Mouse (Mus musculus) myocyte (in vitro differentiated cells): Measurements from ENCODE around the gene Hrh2.

Experiments
- CEBPB ChIP-seq: IDR thresholded peaks from 2 replicates; pipeline ENCODE4 v1.6.1; 2011; ENCODE audit warnings: mild to moderate bottlenecking, moderate library complexity; ENCODE audit not compliant: poor library complexity, insufficient read depth, severe bottlenecking
- E2F4 ChIP-seq: IDR thresholded peaks from one replicate; pipeline ENCODE4 v1.6.1; 2011; ENCODE audit warnings: mild to moderate bottlenecking, control low read depth, moderate library complexity; ENCODE audit not compliant: insufficient read depth
- MAX ChIP-seq: IDR thresholded peaks from one replicate; pipeline ENCODE4 v1.6.1; 2011; ENCODE audit warnings: low read depth, mild to moderate bottlenecking, control low read depth
- MYOD1 ChIP-seq, 3 experiments: IDR thresholded peaks; one replicate each; pipeline ENCODE4 v1.6.1; 2011; ENCODE audit warnings: control low read depth in 2 of 3, low read depth in 2 of 3, mild to moderate bottlenecking in 2 of 3, moderate library complexity in 1 of 3; ENCODE audit not compliant: insufficient read length in 2 of 3, control insufficient read depth in 1 of 3
- MYOG ChIP-seq, 3 experiments: IDR thresholded peaks; one replicate each; pipeline ENCODE4 v1.6.1; 2011; ENCODE audit warnings: control low read depth in 2 of 3, low read depth in 2 of 3, mild to moderate bottlenecking in 2 of 3; ENCODE audit not compliant: insufficient read length in 2 of 3, control insufficient read depth in 1 of 3, insufficient read depth in 1 of 3
- POLR2A ChIP-seq: IDR thresholded peaks from one replicate; pipeline ENCODE4 v1.6.1; 2011; ENCODE audit warnings: low read depth, mild to moderate bottlenecking, control low read depth, moderate library complexity; ENCODE audit not compliant: insufficient read length
- POLR2AphosphoS2 ChIP-seq: IDR thresholded peaks from one replicate; pipeline ENCODE4 v1.6.1; 2011; ENCODE audit warnings: low read depth, control low read depth; ENCODE audit not compliant: insufficient read length
- REST ChIP-seq: IDR thresholded peaks from one replicate; pipeline ENCODE4 v1.6.1; 2011; ENCODE audit warnings: mild to moderate bottlenecking, control low read depth, moderate library complexity; ENCODE audit not compliant: insufficient read depth, insufficient read length
- SRF ChIP-seq: IDR thresholded peaks from one replicate; pipeline ENCODE4 v1.6.1; 2011; ENCODE audit warnings: low read depth; ENCODE audit not compliant: control insufficient read depth, insufficient read length
- TCF12 ChIP-seq: IDR thresholded peaks from one replicate; pipeline ENCODE4 v1.6.1; 2011; ENCODE audit warnings: mild to moderate bottlenecking, control low read depth; ENCODE audit not compliant: poor library complexity, insufficient read depth, severe bottlenecking
- TCF3 ChIP-seq: IDR thresholded peaks from one replicate; pipeline ENCODE4 v1.6.1; 2011; ENCODE audit warnings: low read depth, control low read depth; ENCODE audit not compliant: insufficient read length
- USF1 ChIP-seq: IDR thresholded peaks from one replicate; pipeline ENCODE4 v1.6.1; 2011; ENCODE audit warnings: low read depth, mild to moderate bottlenecking, control low read depth, moderate library complexity

DNA sequence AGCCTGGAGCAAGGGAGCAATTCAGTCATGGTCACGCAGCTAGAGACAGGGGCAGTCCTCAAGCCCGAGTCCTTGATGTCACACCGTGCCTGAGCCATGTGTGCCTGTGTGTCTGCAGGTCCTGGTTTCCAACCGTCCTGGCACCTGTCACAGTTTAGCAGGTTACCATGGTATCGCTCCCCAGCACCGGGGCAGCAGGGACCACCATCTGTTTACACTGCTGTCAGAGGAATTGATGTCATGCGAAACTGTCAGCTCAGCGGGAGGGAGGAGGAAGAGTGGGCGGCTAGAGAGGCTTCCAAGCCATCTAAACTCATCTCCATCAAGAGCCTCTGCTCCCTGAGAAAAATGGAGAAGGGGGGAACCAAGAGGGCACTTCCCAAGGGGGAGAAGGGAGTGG, 74.5 kb downstream of the Hrh2 start:
- TF ChIP-seq POLR2A, result no peak
- no peak for TF ChIP-seq TCF12
- TF ChIP-seq E2F4, result no peak
- TF ChIP-seq MAX, result no peak
- no peak for TF ChIP-seq SRF
- no peak for TF ChIP-seq MYOD1 (IDR thresholded peaks at IDR 0.05; ENCODE audit: control insufficient read depth in 1 of 3, insufficient read length in 2 of 3, low read depth in 2 of 3)
- TF ChIP-seq CEBPB, result no peak
- no peak for TF ChIP-seq TCF3
- no peak for TF ChIP-seq MYOG (IDR thresholded peaks at IDR 0.05; ENCODE audit: control insufficient read depth in 1 of 3, insufficient read depth in 1 of 3, insufficient read length in 2 of 3, low read depth in 2 of 3)
- no peak for TF ChIP-seq POLR2AphosphoS2
- TF ChIP-seq REST, result no peak
- no peak for TF ChIP-seq USF1
